Mouse (Mus musculus) right cerebral cortex, postnatal 25 days (tissue): ENCODE results near the gene Scube2.

Source experiments
- DNase-seq: peaks from one replicate; pipeline ENCODE4 v3.0.0; 2022

The Scube2 gene

GRCm38 (mm10) chr7:109865370-109866229, at the start of gene Scube2:
Gene Scube2, minus strand, starts transcription at chr7:109865679.
- DNase-seq, result no peak

- no peak for DNase-seq
Observed at GRCm38 (mm10) chr7:109906165-109906564, 40.7 kb upstream of the Scube2 start.

GRCm38 (mm10) chr7:109900921-109901320, 35.4 kb upstream of the Scube2 start:
- no peak for DNase-seq

DNA sequence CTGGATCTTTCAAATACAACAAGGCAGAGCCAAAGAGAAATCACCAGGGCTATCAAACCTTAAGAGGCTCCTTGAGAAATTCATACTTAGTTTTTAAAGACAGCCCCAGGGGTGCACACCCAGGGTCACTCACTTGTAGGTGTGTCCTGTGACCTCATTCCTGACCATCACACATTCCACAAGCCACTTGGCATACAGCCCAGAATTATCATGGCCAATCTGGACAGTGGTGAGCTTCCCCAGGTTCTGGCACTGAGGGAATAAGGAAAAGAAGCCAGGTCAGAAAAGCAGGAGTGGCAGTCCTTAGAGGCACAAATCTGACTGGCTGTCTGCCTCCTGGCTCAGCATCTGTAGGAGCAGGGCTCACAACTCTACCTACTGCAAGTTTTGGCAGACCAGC, 33.4 kb upstream of the Scube2 start:
- no peak for DNase-seq

DNA sequence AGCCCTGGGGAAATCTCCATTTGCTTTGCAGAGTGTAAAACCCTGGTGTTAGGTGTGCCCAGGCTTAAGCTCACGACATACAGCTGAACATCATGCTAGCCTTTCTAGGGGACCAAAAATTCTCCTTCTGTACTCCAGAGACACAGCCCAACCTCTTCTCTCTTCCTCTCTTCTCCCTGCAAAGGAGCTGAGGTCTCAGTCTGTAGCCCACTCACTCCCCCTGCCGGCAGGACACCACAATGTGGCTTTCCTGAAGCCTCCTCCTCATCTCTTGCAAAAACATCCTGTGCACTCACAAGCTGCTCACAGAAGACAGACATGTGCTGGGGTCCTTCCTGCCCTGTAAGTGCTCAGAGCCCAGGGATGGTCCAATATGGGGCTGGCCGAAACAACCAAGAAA, 27.1 kb upstream of the Scube2 start:
- peak; percentile 75 for DNase-seq

DNA sequence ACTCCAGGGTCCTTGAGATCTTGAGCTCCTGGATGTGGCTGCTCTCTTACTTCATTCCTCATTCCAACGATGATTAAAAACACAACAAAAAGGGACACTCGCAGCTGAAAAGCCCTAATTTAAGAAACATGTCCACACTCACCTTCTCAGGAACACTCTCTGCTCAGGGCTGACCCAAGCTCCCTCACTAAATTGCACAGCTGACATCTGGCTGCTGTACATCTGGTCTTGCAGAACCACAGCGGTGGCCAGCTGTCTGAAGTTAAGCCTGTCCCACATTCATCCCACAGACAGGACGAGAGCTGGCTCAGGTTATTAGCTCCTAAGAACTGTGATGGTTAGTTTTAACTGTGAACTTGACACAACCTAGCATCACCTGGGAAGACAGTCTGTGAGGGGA, 26.3 kb upstream of the Scube2 start:
- no peak for DNase-seq

GRCm38 (mm10) chr7:109890256-109890655, 24.8 kb upstream of the Scube2 start:
- no peak for DNase-seq

- no peak for DNase-seq
Observed at GRCm38 (mm10) chr7:109889300-109889699, 23.8 kb upstream of the Scube2 start.

DNA sequence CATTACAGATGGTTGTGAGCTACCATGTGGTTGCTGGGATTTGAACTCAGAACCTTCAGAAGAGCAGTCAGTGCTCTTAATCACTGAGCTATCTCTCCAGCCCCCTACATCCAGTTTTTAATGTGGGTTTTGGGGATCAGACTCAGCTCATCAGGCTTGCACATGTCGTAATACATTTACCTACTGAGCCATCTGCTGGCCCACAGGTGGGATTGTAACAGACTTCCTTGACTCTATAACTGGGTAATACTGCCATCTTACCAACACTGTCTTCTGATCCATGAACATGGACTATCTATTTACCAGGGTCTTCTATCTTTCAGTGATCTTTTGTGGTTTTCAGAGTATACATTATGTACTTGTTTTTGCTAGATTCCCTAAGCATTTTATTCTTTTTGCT, 20.8 kb upstream of the Scube2 start:
- DNase-seq, result no peak

- DNase-seq, result no peak
Observed at GRCm38 (mm10) chr7:109882574-109882973, 17.1 kb upstream of the Scube2 start.

GRCm38 (mm10) chr7:109881561-109882099, 16.2 kb upstream of the Scube2 start:
- DNase-seq, result no peak

DNA sequence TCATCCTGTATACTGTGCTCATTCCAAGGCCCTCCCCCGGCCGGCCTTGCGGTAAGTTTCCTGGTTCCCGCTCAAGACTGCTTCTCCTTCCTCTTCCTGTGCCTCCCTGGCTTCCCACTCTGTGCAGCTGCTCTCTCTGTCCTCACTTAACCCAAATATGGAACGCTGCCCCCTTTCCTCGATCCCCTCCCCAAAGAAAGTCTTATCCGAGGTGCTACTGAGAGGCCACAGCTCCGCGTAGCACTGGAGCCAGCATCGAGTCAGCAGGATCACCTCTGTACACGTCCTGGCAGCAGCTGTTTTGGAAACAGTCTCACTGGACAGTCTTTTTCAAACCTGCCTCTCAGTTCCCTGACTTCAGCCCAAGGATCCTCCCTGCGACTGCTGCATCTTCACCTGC, 13.7 kb upstream of the Scube2 start:
- no peak for DNase-seq

GRCm38 (mm10) chr7:109876085-109876484, 10.6 kb upstream of the Scube2 start:
- DNase-seq, result no peak

DNA sequence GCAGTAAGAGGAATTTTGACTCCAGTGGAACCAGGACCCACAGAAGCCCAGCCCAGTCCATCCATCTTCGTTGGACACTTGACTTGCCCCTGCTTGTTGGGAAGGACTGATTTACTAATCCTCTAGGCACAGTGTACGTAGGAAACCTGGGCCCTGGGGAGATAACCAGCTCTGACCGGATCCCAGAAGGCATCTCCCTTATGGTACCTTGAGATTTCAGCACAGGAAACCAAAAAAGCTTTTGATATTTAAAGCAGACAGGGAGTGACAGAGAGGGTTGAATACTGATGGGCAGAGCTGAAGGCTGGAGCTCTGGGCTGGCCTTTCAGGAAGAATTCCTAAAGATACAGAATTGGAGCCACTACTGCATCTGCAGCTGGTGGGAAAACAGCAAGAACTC, 10.1 kb upstream of the Scube2 start:
- DNase-seq, result no peak

GRCm38 (mm10) chr7:109875033-109875432, 9.6 kb upstream of the Scube2 start:
- no peak for DNase-seq

- no peak for DNase-seq
Observed at GRCm38 (mm10) chr7:109873170-109873569, 7.7 kb upstream of the Scube2 start.

- no peak for DNase-seq
Observed at GRCm38 (mm10) chr7:109871232-109871631, 5.8 kb upstream of the Scube2 start.

- DNase-seq, result no peak
Observed at GRCm38 (mm10) chr7:109868498-109868897, 3.0 kb upstream of the Scube2 start.

DNA sequence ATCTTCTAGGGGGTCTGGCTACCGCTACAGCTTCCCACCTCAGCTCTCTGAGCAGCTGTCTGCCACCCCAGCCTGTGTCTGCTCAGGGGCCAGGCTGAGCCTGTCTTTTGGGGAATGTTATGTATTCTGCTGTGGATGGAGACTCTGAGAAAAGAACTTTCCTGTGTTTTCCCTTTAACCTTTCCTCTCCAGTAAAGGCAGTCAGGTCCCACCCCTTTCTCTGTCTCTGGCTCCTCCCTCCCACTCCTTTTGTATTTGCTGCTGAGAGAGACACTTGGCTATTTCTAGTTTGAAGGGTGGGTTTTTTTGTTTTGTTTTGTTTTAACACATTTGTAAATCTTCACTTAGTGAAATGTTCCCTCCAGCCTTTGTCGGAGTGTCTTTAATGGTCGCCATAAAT, 1.2 kb upstream of the Scube2 start:
- DNase-seq, result no peak

GRCm38 (mm10) chr7:109863561-109863960, 1.9 kb downstream of the Scube2 start:
- DNase-seq, result no peak

GRCm38 (mm10) chr7:109860162-109860561, 5.3 kb downstream of the Scube2 start:
- no peak for DNase-seq

- DNase-seq, result no peak
Observed at GRCm38 (mm10) chr7:109859354-109859753, 6.1 kb downstream of the Scube2 start.

- peak; percentile 25 for DNase-seq
Observed at GRCm38 (mm10) chr7:109852752-109853212, 12.7 kb downstream of the Scube2 start.

DNA sequence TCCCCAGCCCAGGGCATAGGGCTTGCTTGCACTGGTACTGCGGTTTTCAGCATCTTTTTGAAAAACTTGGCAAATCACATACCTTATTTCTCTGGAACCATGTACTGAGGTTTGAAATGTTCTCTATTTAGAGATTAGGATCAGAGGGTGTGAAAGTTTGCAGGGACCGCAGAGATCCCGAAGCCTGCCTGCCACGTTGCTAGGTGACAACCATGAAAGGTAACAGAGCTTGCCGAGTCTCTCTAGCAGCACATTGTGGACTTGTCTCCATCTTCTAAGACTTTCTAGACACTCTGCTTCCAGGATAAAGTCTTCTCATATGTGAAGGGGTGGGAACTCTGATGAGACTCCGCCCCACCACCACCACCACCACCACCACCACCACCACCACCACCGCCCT, 13.5 kb downstream of the Scube2 start:
- no peak for DNase-seq

DNA sequence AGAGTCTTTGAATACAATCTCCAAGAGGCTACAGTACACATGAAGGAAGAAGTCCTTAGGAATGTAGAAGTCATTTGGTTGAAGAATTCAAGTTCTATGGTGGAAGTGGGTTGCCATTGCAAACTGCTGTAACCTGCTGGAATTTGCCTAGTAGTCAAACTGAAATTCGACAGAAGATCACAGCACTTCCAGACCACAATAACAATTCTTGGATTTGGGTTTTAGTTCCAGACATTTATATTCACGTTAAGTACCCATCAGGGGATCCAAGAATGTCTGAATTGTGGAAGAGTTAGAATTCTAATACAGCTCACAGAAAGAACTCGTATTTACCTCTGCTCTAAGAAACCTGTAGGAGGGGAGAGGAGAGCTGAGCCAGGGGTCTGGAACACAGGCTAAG, 14.9 kb downstream of the Scube2 start:
- DNase-seq, result no peak
